Comparison of ENCODE assay signal across 9 mouse cellular contexts in the genomic region with DNA sequence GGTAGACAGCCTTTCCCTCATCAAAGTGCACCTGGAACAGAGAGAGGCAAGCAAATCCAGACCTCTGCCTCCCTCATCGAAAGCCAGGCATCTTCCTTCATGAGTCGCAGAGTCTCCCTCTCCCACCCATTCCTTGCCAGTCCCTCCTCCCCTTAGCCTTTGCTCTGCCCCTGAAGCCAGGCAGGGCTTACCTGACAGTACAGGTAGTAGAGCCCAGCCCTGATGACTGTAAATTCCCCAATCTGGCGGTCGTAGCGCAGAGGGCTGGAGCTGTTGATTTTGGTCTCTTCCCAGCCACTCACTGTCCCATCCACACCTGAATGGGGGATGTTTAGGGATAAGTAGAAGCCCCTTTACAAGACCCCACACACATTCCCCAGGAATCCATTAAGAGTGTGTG. TPM values are rescaled to one million over a fixed set of nuclear protein-coding genes. Genes with fewer than 3 reads are reported as not detected.
DNase-seq lines count a peak whose midpoint lies in the region; ATAC-seq and TF ChIP-seq lines count a peak whose summit lies in the region.
"Had no signal": no experiment of that assay in that cellular context is flagged by ENCODE, and none has a peak within 500 bp of the region (broad histone marks: within the 10 kb centered on the region; RNA-seq: fewer than 3 reads in every experiment).

No protein-coding gene starts in this region.

- no peaks in the 10 kb centered on the region for H3K9me3 ChIP-seq in kidney, postnatal 0 days (replicated peaks; ENCODE audit: low read length)
- no peaks in the 10 kb centered on the region for H3K9me3 ChIP-seq in ES-E14 (ENCODE audit: control insufficient read depth, insufficient read depth, low read depth, low read length)
- no peaks in the 10 kb centered on the region for H3K9me3 ChIP-seq in limb, embryonic 12.5 days

- in situ Hi-C loops in ES-E14 (cut with MboI; ENCODE audit: low sequenced_read_pairs in 2 of 2, unreplicated experiment in 2 of 2), result no loop called here

- 0 out of 2 replicates have a peak overlapping the region, but pooled peaks have one; percentile 3 for H3K4me2 ChIP-seq in kidney, postnatal 0 days (ENCODE audit: low read length)
- H3K4me2 ChIP-seq in limb, embryonic 12.5 days, result peak overlapping the region; percentile 2; the same call in 1 of the 2 replicates

- H3K27me3 ChIP-seq in kidney, postnatal 0 days (ENCODE audit: insufficient read depth, low read length), result no peaks in the 10 kb centered on the region
- no peaks in the 10 kb centered on the region for H3K27me3 ChIP-seq in limb, embryonic 12.5 days

- H3K4me3 ChIP-seq in kidney, postnatal 0 days (replicated peaks; ENCODE audit: low read depth, low read length), result no peak overlapping the region
- peak overlapping the region; percentile 3 to 41; a peak in 3 of 4 replicates for H3K4me3 ChIP-seq in ES-E14 (ENCODE audit: insufficient read depth in 1 of 2, low read depth in 1 of 2, low read length in 2 of 2, poor library complexity in 1 of 2, severe bottlenecking in 1 of 2)
- H3K4me3 ChIP-seq in limb, embryonic 12.5 days (replicated peaks), result no peak overlapping the region
- H3K4me3 ChIP-seq in left cerebral cortex, adult 2 months, result no peak overlapping the region

- no peaks in the 10 kb centered on the region for H3K36me3 ChIP-seq in kidney, postnatal 0 days (ENCODE audit: insufficient read depth, low read length)
- H3K36me3 ChIP-seq in ES-E14 (ENCODE audit: control insufficient read depth, insufficient read depth, low read length, poor library complexity, severe bottlenecking), result peaks cover 8% of the 10 kb centered on the region; the same call in 1 of the 2 replicates
- no peaks in the 10 kb centered on the region for H3K36me3 ChIP-seq in limb, embryonic 12.5 days

- 0 out of 2 replicates have a peak overlapping the region, but pooled peaks have one; percentile 1 for H3K9ac ChIP-seq in kidney, postnatal 0 days (ENCODE audit: low read depth, low read length)
- H3K9ac ChIP-seq in ES-E14 (ENCODE audit: insufficient read depth, low read depth, low read length, poor library complexity, severe bottlenecking), result peak overlapping the region; percentile 65
- H3K9ac ChIP-seq in limb, embryonic 12.5 days (replicated peaks), result no peak overlapping the region

- ATAC-seq in kidney, postnatal 0 days (replicated peaks; ENCODE audit: low FRiP score, low read depth), result no peak
- ATAC-seq in limb, embryonic 12.5 days (ENCODE audit: insufficient number of reproducible peaks, insufficient read depth, low FRiP score, low TSS enrichment, low read depth), result no peak

- 59% methylated on average over 5 of the region's 5 CpGs for WGBS in kidney, postnatal 0 days
- 47% methylated on average over 5 of the region's 5 CpGs for WGBS in limb, embryonic 12.5 days

- intact Hi-C loops in heart, postnatal 36 days (cut with DNase I), result no loop called here
- intact Hi-C loops in left cerebral cortex, adult 2 months (cut with DNase I), result no loop called here

- no peak for TF ChIP-seq CTCF in kidney, postnatal 0 days (IDR thresholded peaks at IDR 0.05; ENCODE audit: low read depth)
- no peak for TF ChIP-seq CTCF in left cerebral cortex, adult 2 months (IDR thresholded peaks at IDR 0.05)

- no peak overlapping the region for H3K27ac ChIP-seq in kidney, postnatal 0 days
- peak overlapping the region; percentile 53; the same call in 1 of the 2 replicates for H3K27ac ChIP-seq in ES-E14 (ENCODE audit: insufficient read depth, low read depth, low read length, poor library complexity, severe bottlenecking)
- no peak overlapping the region for H3K27ac ChIP-seq in limb, embryonic 12.5 days
- H3K27ac ChIP-seq in left cerebral cortex, adult 2 months, result no peak overlapping the region; the same call in 1 of the 2 replicates

- H3K4me1 ChIP-seq in kidney, postnatal 0 days (replicated peaks; ENCODE audit: insufficient read depth, low read length), result peaks cover 18% of the 10 kb centered on the region
- H3K4me1 ChIP-seq in ES-E14 (ENCODE audit: control insufficient read depth in 2 of 2, insufficient read depth in 2 of 2, low read length in 2 of 2, poor library complexity in 1 of 2), result peaks cover 11 to 45% of the 10 kb centered on the region in 2 experiments
- peaks cover 20% of the 10 kb centered on the region for H3K4me1 ChIP-seq in limb, embryonic 12.5 days (replicated peaks)

- peak; percentile 90 for DNase-seq in heart, adult 11 months
- DNase-seq in heart, postnatal 36 days, result no peak
- DNase-seq in kidney, postnatal 0 days (ENCODE audit: low spot score), result no peak
- DNase-seq in kidney, postnatal 25 days, result no peak
- no peak for DNase-seq in ES-E14 (ENCODE audit: low read depth, low spot score)
- no peak for DNase-seq in left cerebral cortex, adult 18-20 months (ENCODE audit: low spot score in 2 of 2)
- no peak for DNase-seq in left cerebral cortex, adult 2 months (ENCODE audit: extremely low spot score in 1 of 2, low spot score in 2 of 2)
- DNase-seq: retina, postnatal 1 day had no signal

TF ChIP-seq in ES-E14, 5 proteins besides CTCF, POLR2A, EP300 and RAD21:
- TF ChIP-seq HCFC1 (IDR thresholded peaks at IDR 0.05; ENCODE audit: borderline replicate concordance, insufficient read depth, low read length), result no peak
- TF ChIP-seq ZNF384 (IDR thresholded peaks at IDR 0.05; ENCODE audit: low read depth, low read length), result no peak
- TF ChIP-seq ZC3H11A (IDR thresholded peaks at IDR 0.05; ENCODE audit: borderline replicate concordance, low read depth, low read length), result no peak
- no peak for TF ChIP-seq MAFK (IDR thresholded peaks at IDR 0.05; ENCODE audit: insufficient read depth, low read depth, low read length)
- no peak for TF ChIP-seq CHD2 (IDR thresholded peaks at IDR 0.05; ENCODE audit: low read depth, low read length)

RNA-seq across cellular contexts. Expression of a gene that starts 1.5 kb away (rescaled TPM):
- 1 to 10 TPM; 1.4 to 2.4 TPM for total RNA-seq in heart, postnatal 36 days (2021)
- 0.43 and 0.89 TPM in 2 replicates for polyA plus RNA-seq in kidney, postnatal 0 days (2015; fragmentation: Nextera tagmentation; extraction: Ambion mirVana)
- 8.6 and 11.7 TPM in 2 replicates for total RNA-seq in ES-E14 (2012; rRNA removed)
- 0.58 and 1.0 TPM in 2 replicates for polyA plus RNA-seq in limb, embryonic 12.5 days (2016; fragmentation: Nextera tagmentation; extraction: Ambion mirVana)
- total RNA-seq in left cerebral cortex, adult 18-20 months (2021), result 1 to 10 TPM; 1.6 to 2.9 TPM
- 1 to 10 TPM; 3.3 to 3.8 TPM for total RNA-seq in left cerebral cortex, adult 2 months (2021)

RNA-seq across cellular contexts. Expression of a gene that starts 5.2 kb away (rescaled TPM):
- 10 to 100 TPM; 30.4 to 31.8 TPM for total RNA-seq in heart, postnatal 36 days (2021)
- polyA plus RNA-seq in kidney, postnatal 0 days (2015; fragmentation: Nextera tagmentation; extraction: Ambion mirVana), result 52.2 and 59.4 TPM in 2 replicates
- total RNA-seq in ES-E14 (2012; rRNA removed), result 265 and 282 TPM in 2 replicates
- 132 and 140 TPM in 2 replicates for polyA plus RNA-seq in limb, embryonic 12.5 days (2016; fragmentation: Nextera tagmentation; extraction: Ambion mirVana)
- 10 to 100 TPM; 91.4 to 98.7 TPM for total RNA-seq in left cerebral cortex, adult 18-20 months (2021)
- total RNA-seq in left cerebral cortex, adult 2 months (2021), result 100 to 1,000 TPM; 108 to 111 TPM

RNA-seq across cellular contexts. Expression of a gene that starts 8.6 kb away (rescaled TPM):
- total RNA-seq in heart, postnatal 36 days (2021), result 10 to 100 TPM; 16.3 to 21.0 TPM
- 14.1 and 15.8 TPM in 2 replicates for polyA plus RNA-seq in kidney, postnatal 0 days (2015; fragmentation: Nextera tagmentation; extraction: Ambion mirVana)
- total RNA-seq in ES-E14 (2012; rRNA removed), result 8.7 and 16.1 TPM in 2 replicates
- polyA plus RNA-seq in limb, embryonic 12.5 days (2016; fragmentation: Nextera tagmentation; extraction: Ambion mirVana), result 2.2 and 3.7 TPM in 2 replicates
- 10 to 100 TPM; 11.5 to 12.1 TPM for total RNA-seq in left cerebral cortex, adult 18-20 months (2021)
- total RNA-seq in left cerebral cortex, adult 2 months (2021), result 10 to 100 TPM in 1 of 2 experiments, 1 to 10 TPM in 1; 9.5 to 10.6 TPM

RNA-seq across cellular contexts. Expression of a gene that starts 8.8 kb away (rescaled TPM):
- total RNA-seq in heart, postnatal 36 days (2021), result 1 to 10 TPM; 4.4 to 4.6 TPM
- 8.0 and 8.4 TPM in 2 replicates for polyA plus RNA-seq in kidney, postnatal 0 days (2015; fragmentation: Nextera tagmentation; extraction: Ambion mirVana)
- total RNA-seq in ES-E14 (2012; rRNA removed), result 13.7 and 19.9 TPM in 2 replicates
- polyA plus RNA-seq in limb, embryonic 12.5 days (2016; fragmentation: Nextera tagmentation; extraction: Ambion mirVana), result 1.7 TPM in 2 replicates
- 1 to 10 TPM; 1.7 to 4.1 TPM for total RNA-seq in left cerebral cortex, adult 18-20 months (2021)
- 1 to 10 TPM; 1.4 to 1.9 TPM for total RNA-seq in left cerebral cortex, adult 2 months (2021)

RNA-seq across cellular contexts. Expression of a gene that starts 14.8 kb away (rescaled TPM):
- total RNA-seq in heart, postnatal 36 days (2021), result 100 to 1,000 TPM; 188 to 222 TPM
- 468 and 493 TPM in 2 replicates for polyA plus RNA-seq in kidney, postnatal 0 days (2015; fragmentation: Nextera tagmentation; extraction: Ambion mirVana)
- 1,512 and 1,948 TPM in 2 replicates for total RNA-seq in ES-E14 (2012; rRNA removed)
- 569 and 701 TPM in 2 replicates for polyA plus RNA-seq in limb, embryonic 12.5 days (2016; fragmentation: Nextera tagmentation; extraction: Ambion mirVana)
- 100 to 1,000 TPM; 289 to 295 TPM for total RNA-seq in left cerebral cortex, adult 18-20 months (2021)
- total RNA-seq in left cerebral cortex, adult 2 months (2021), result 100 to 1,000 TPM; 299 to 311 TPM

Comparison
In these comparisons a context has a peak if more than half of its experiments do, and no peak if none do; other contexts are left out.
1. H3K4me3 ChIP-seq: peak in ES-E14 (2 of 2); none in kidney, postnatal 0 days (single experiment), limb, embryonic 12.5 days (single experiment) and left cerebral cortex, adult 2 months (single experiment).